Mouse (Mus musculus) heart, embryonic 11.5 days (tissue): ENCODE results near the gene Rps9. TPM values are rescaled to one million over a fixed set of nuclear protein-coding genes. Genes with fewer than 3 reads are reported as not detected.
"Not testable (repeated sequence)": the region's sequence is repeated elsewhere in the genome, so short reads cannot be mapped to it uniquely, and the experiment has no call there.

ENCODE experiments used
- ATAC-seq: fragments of 200-750 bp; cut with Nextera tagmentation; replicated peaks from 2 replicates; pipeline ENCODE4 v1.8.0; 2017; ENCODE audit warnings: moderate library complexity; ENCODE audit not compliant: insufficient number of reproducible peaks, low FRiP score, low TSS enrichment
- H3K27ac ChIP-seq: fragments of 300-500 bp; sonication (generic); 2 replicates; pipeline ENCODE4 v1.5.1; 2014; ENCODE audit warnings: mild to moderate bottlenecking, low read depth, low read length
- H3K27me3 ChIP-seq: fragments of 300-500 bp; sonication (generic); 2 replicates; pipeline ENCODE4 v1.6.1; 2014; ENCODE audit warnings: mild to moderate bottlenecking, low read length, mixed read lengths; ENCODE audit not compliant: control insufficient read depth, insufficient read depth
- H3K36me3 ChIP-seq: fragments of 300-500 bp; sonication (generic); 2 replicates; pipeline ENCODE4 v1.6.1; 2014; ENCODE audit warnings: mild to moderate bottlenecking, low read length, moderate library complexity, mixed read lengths; ENCODE audit not compliant: control insufficient read depth, insufficient read depth
- H3K4me1 ChIP-seq: fragments of 300-500 bp; sonication (generic); 2 replicates; pipeline ENCODE4 v1.6.1; 2014; ENCODE audit warnings: low read length; ENCODE audit not compliant: control insufficient read depth, insufficient read depth
- H3K4me2 ChIP-seq: fragments of 300-500 bp; sonication (generic); 2 replicates; pipeline ENCODE4 v1.6.1; 2014; ENCODE audit warnings: mild to moderate bottlenecking, moderate library complexity
- H3K4me3 ChIP-seq: fragments of 300-500 bp; sonication (generic); 2 replicates; pipeline ENCODE4 v1.5.1; 2014; ENCODE audit warnings: low read depth, low read length
- H3K9ac ChIP-seq: fragments of 300-500 bp; sonication (generic); 2 replicates; pipeline ENCODE4 v1.6.1; 2014; ENCODE audit warnings: mild to moderate bottlenecking, low read depth, low read length, moderate library complexity
- H3K9me3 ChIP-seq: fragments of 300-500 bp; sonication (generic); replicated peaks from 2 replicates; pipeline ENCODE4 v1.6.1; 2016; ENCODE audit warnings: low read length; ENCODE audit not compliant: control insufficient read depth
- WGBS: fragments of 180-500 bp; shearing (Covaris S2); extraction: QIAGEN DNeasy Blood & Tissue Kit; methylation state at CpG from one replicate; pipeline ENCODE4 v1.1.7; 2014; ENCODE audit not compliant: insufficient replicate concordance; 5-methylcytosine and 5-hydroxymethylcytosine counted together
- polyA plus RNA-seq: library from polyadenylated mRNA; unstranded; fragments of >200 nt; fragmentation: Nextera tagmentation; extraction: Ambion mirVana; gene quantifications from 2 replicates; pipeline ENCODE4 v1.2.1, GENCODE M21; 2014

Gene Rps9
- polyA plus RNA-seq, 1 experiment from 2014 or later: 966 TPM

- Histone ChIP-seq H3K9me3 (no peaks in the 10 kb centered on the region), H3K9ac (peak overlapping the region; percentile 87; the same call in 1 of the 2 replicates), H3K4me1 (peaks cover 8% of the 10 kb centered on the region), H3K4me2 (peak overlapping the region; percentile 92), H3K27me3 (no peaks in the 10 kb centered on the region), H3K36me3 (peaks cover 5% of the 10 kb centered on the region), H3K27ac (no peak overlapping the region), H3K4me3 (peak overlapping the region; percentile 78)
- WGBS: 66% methylated on average over 11 of the region's 11 CpGs
- ATAC-seq: no peak
Measured at GRCm38 (mm10) chr7:3706343-3706934, 2.6 kb downstream of the Rps9 start.

- Histone ChIP-seq H3K27ac (no peak overlapping the region), H3K9ac (no peak overlapping the region), H3K9me3 (no peaks in the 10 kb centered on the region), H3K4me1 (peaks cover 8% of the 10 kb centered on the region), H3K4me3 (no peak overlapping the region), H3K27me3 (no peaks in the 10 kb centered on the region), H3K36me3 (peaks cover 5% of the 10 kb centered on the region), H3K4me2 (no peak overlapping the region)
- 46% methylated on average over 4 of the region's 4 CpGs for WGBS
- ATAC-seq: no peak
Measured at GRCm38 (mm10) chr7:3707027-3707426, 3.2 kb downstream of the Rps9 start.

DNA sequence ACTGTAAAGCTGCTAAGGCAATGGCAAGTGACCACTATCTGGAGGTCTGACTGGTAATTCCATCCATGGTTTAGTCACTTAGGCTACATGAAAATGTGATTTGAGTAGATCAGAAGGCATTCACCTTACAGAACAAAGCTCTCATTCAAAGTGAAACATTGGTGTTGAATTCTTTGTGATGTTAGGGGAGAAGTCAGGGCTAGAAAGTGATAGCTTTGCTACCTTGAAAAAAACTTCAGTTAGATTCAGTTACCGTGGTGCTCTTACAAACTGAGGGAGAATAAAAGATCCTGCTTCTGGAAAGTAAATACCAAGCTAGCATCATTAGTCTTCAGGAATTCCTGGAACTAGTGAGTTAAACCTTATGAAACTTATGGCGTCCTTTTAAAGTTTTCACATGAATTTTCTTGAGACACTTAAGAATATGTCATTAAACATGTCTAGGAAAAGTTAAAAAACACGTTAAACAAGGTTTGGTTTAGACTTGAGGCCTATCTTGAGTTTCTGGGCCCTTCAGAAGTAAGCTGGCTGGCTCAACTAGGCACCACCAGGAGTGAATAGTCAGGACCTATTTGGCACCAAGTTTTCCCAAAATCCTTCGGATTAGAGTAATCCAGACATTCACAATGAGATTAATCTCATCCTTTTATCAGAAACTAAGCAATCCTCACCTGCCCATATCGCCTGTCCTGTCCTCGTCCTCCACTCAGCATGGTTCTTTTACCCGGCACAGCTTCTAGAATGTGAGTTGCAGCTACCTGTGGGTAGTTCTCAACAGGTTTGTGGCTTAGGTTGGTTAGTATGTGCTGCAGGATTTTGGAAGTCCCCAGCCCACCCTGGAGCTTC is 4.0 kb downstream of the Rps9 start:
- Histone ChIP-seq H3K4me3 (no peak overlapping the region), H3K27me3 (no peaks in the 10 kb centered on the region), H3K36me3 (peaks cover 5% of the 10 kb centered on the region), H3K4me1 (peaks cover 8% of the 10 kb centered on the region), H3K27ac (no peak overlapping the region; the same call in 1 of the 2 replicates), H3K9me3 (no peaks in the 10 kb centered on the region), H3K9ac (no peak overlapping the region), H3K4me2 (no peak overlapping the region)
- WGBS: 30% methylated on average over 7 of the region's 7 CpGs
- ATAC-seq: no peak

- not testable (repeated sequence) for H3K4me2 ChIP-seq, H3K27me3 ChIP-seq, H3K9me3 ChIP-seq, H3K36me3 ChIP-seq, H3K4me3 ChIP-seq, ATAC-seq, H3K4me1 ChIP-seq, H3K9ac ChIP-seq, H3K27ac ChIP-seq
- WGBS: 36% methylated on average over 5 of the region's 5 CpGs
Measured at GRCm38 (mm10) chr7:3708447-3708980, 4.7 kb downstream of the Rps9 start.

GRCm38 (mm10) chr7:3709000-3709399 is 5.2 kb downstream of the Rps9 start:
- no peak overlapping the region for H3K4me2 ChIP-seq

DNA sequence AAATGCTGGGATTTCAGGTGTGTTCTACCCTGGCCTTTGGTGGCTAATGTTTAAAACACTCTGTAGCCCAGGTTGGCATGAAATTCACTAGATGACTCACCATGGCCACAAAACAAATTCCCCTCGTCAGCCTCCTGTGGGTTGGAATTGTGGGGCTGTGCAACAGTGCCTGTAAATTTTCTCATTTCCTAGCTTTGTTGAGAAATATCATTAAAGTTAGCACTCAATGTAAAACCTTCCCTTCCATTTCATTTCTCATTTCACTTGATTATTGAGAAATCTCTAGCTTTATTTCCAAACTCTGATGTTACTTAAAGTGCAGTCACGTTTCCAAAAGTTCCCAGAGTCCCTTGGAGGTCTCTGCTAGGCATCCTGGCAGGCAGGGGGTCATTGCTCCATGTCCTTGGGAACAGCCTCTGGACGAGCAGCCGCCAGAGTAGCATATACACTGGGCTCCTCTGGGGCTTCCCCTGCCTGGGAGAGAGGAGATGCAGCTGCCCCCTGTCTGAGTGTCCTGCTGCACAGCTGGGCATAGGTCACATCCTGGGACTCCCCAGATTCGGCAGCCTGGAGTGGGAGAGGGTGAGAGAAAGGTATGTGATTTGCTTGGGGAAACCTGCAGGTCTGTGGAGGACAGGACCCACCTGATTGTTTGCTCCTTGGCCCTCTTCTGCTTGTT is 8.6 kb downstream of the Rps9 start:
- Histone ChIP-seq H3K4me3 (no peak overlapping the region), H3K36me3 (no peaks in the 10 kb centered on the region), H3K27ac (no peak overlapping the region), H3K4me2 (no peak overlapping the region), H3K27me3 (no peaks in the 10 kb centered on the region), H3K4me1 (no peaks in the 10 kb centered on the region), H3K9me3 (no peaks in the 10 kb centered on the region), H3K9ac (no peak overlapping the region)
- ATAC-seq: no peak
- 45% methylated on average over 5 of the region's 5 CpGs for WGBS

More at GRCm38 (mm10) chr7:3709000-3709399, 5.2 kb downstream of the Rps9 start:
- H3K4me1 ChIP-seq: peaks cover 8% of the 10 kb centered on the region
- ATAC-seq: no peak
- 84% methylated on average over 1 of the region's 1 CpGs for WGBS
- no peak overlapping the region for H3K9ac ChIP-seq
- no peaks in the 10 kb centered on the region for H3K9me3 ChIP-seq
- no peaks in the 10 kb centered on the region for H3K27me3 ChIP-seq
- H3K4me3 ChIP-seq: no peak overlapping the region
- H3K36me3 ChIP-seq: peaks cover 5% of the 10 kb centered on the region
- H3K27ac ChIP-seq: no peak overlapping the region

- 30% methylated on average over 1 of the region's 1 CpGs for WGBS
Measured at GRCm38 (mm10) chr7:3715249-3715648, 11.5 kb downstream of the Rps9 start.

DNA sequence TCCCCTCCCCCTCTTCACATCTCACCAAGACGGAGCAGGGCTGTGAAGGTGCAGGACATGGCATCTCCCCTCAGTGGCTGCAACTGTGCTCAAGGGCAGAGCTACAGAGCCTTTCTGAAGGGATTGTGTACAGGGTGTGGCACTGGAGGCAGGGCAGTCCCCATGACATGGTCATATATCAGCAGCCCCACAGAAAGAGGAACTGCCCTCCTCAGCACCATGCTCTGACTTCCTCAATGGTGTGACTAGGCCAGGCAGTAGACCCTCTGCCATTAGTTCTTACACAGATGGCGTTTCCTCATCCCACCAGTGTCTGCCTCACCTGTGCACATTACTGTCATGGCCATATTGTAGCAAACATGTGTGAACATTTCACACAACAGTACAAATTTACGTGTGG is 16.5 kb downstream of the Rps9 start, which contains the start of gene Pirb:
Pirb (minus strand) TSS at position 124 of the 400 bp plus-strand sequence.
- 0% methylated on average over 1 of the region's 3 CpGs for WGBS
- not testable (repeated sequence) for H3K27me3 ChIP-seq, H3K9me3 ChIP-seq, H3K4me3 ChIP-seq, ATAC-seq, H3K4me2 ChIP-seq, H3K4me1 ChIP-seq, H3K36me3 ChIP-seq, H3K9ac ChIP-seq, H3K27ac ChIP-seq

More at GRCm38 (mm10) chr7:3715249-3715648, 11.5 kb downstream of the Rps9 start:
- ATAC-seq: no peak
- H3K9ac ChIP-seq: no peak overlapping the region
- no peaks in the 10 kb centered on the region for H3K9me3 ChIP-seq
- no peaks in the 10 kb centered on the region for H3K4me1 ChIP-seq
- no peak overlapping the region for H3K4me2 ChIP-seq
- no peak overlapping the region for H3K4me3 ChIP-seq
- no peak overlapping the region for H3K27ac ChIP-seq
- no peaks in the 10 kb centered on the region for H3K36me3 ChIP-seq
- H3K27me3 ChIP-seq: no peaks in the 10 kb centered on the region
